Mouse (Mus musculus): ENCODE results near the gene Btg2. TPM values are rescaled to one million over a fixed set of nuclear protein-coding genes. Genes with fewer than 3 reads are reported as not detected.

Gene Btg2
- polyA plus RNA-seq, 1 experiment = 13.8 TPM

DNA sequence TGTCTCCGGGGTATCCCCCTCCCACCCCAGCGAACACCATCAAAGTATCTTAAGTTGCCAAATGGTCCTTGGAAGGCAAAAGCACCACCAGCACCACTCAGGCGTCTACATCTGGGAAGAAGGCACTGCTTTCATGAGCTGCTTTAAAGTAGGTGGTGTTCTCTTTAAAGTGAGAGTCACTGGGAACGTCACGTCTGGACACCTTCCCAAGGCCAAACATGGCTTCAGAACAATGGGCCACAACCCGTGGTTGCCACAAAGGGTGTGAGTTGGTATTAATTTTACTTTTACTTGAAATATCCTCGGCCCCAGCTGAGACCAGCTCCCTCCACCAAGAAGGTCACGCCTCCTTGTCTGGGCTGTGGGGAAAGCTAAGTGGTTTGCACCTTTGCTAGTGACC lies 21.2 kb downstream of the Btg2 start:
- Histone ChIP-seq H3K4me3 (no peak overlapping the region), H3ac (ENCODE audit: control insufficient read depth, insufficient read length) (no peak overlapping the region), H3K4me2 (ENCODE audit: low read depth) (no peak overlapping the region), H3K27me3 (ENCODE audit: control insufficient read depth, insufficient read depth, insufficient read length) (no peaks in the 10 kb centered on the region), H3K36me3 (ENCODE audit: control insufficient read depth, insufficient read depth) (no peaks in the 10 kb centered on the region), H3K79me2 (ENCODE audit: control insufficient read depth, insufficient read depth) (no peaks in the 10 kb centered on the region)
- TF ChIP-seq REST (IDR thresholded peaks at IDR 0.05; ENCODE audit: insufficient read depth, insufficient read length) = no peak
- TF ChIP-seq MYOG (IDR thresholded peaks at IDR 0.05; ENCODE audit: control insufficient read depth in 1 of 3, insufficient read depth in 1 of 3, insufficient read length in 2 of 3, low read depth in 2 of 3) = no peak
- no peak for TF ChIP-seq TCF3 (IDR thresholded peaks at IDR 0.05; ENCODE audit: insufficient read length, low read depth)
- TF ChIP-seq CEBPB (IDR thresholded peaks at IDR 0.05; ENCODE audit: insufficient read depth, poor library complexity, severe bottlenecking) = no peak
- no peak for TF ChIP-seq POLR2A (IDR thresholded peaks at IDR 0.05; ENCODE audit: insufficient read length, low read depth)
- TF ChIP-seq SRF (IDR thresholded peaks at IDR 0.05; ENCODE audit: control insufficient read depth, insufficient read length, low read depth) = no peak

DNA sequence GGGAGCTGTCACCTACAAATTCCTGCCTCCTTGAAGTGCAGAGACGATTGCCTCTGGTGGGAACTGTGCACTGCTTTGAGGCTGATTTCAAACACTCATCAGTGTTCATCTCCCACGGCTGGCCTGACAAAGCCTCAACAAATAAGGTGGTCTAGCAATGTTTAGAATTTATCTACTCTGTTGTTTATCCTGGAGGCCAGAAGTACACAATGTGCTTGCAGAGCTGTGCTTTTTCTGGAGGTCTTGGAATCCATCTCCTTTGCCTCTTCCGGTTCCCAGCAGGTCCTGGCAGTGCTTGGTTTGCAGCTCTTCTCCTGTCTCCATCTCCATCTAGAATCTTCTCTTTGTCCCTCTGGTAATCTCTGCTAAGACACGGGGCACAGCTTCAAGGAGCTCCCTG lies 22.6 kb downstream of the Btg2 start:
- no peak overlapping the region for H3ac ChIP-seq (ENCODE audit: control insufficient read depth, insufficient read length)
- H3K36me3 ChIP-seq (ENCODE audit: control insufficient read depth, insufficient read depth) = no peaks in the 10 kb centered on the region
- no peak for TF ChIP-seq MYOD1 (IDR thresholded peaks at IDR 0.05; ENCODE audit: control insufficient read depth in 1 of 3, insufficient read length in 2 of 3, low read depth in 2 of 3)
- TF ChIP-seq E2F4 (IDR thresholded peaks at IDR 0.05; ENCODE audit: insufficient read depth) = no peak
- no peak for TF ChIP-seq SRF (IDR thresholded peaks at IDR 0.05; ENCODE audit: control insufficient read depth, insufficient read length, low read depth)
- TF ChIP-seq POLR2A (IDR thresholded peaks at IDR 0.05; ENCODE audit: insufficient read length, low read depth) = no peak
- TF ChIP-seq CEBPB (IDR thresholded peaks at IDR 0.05; ENCODE audit: insufficient read depth, poor library complexity, severe bottlenecking) = no peak
- TF ChIP-seq MYOG (IDR thresholded peaks at IDR 0.05; ENCODE audit: control insufficient read depth in 1 of 3, insufficient read depth in 1 of 3, insufficient read length in 2 of 3, low read depth in 2 of 3) = no peak
- no peak for TF ChIP-seq TCF3 (IDR thresholded peaks at IDR 0.05; ENCODE audit: insufficient read length, low read depth)
- no peak for TF ChIP-seq MAX (IDR thresholded peaks at IDR 0.05; ENCODE audit: low read depth)
- TF ChIP-seq TCF12 (IDR thresholded peaks at IDR 0.05; ENCODE audit: insufficient read depth, poor library complexity, severe bottlenecking) = no peak
- no peak for TF ChIP-seq POLR2AphosphoS2 (IDR thresholded peaks at IDR 0.05; ENCODE audit: insufficient read length, low read depth)
- no peak for TF ChIP-seq USF1 (IDR thresholded peaks at IDR 0.05; ENCODE audit: low read depth)
- TF ChIP-seq REST (IDR thresholded peaks at IDR 0.05; ENCODE audit: insufficient read depth, insufficient read length) = no peak
- H3K4me3 ChIP-seq = no peak overlapping the region
- H3K79me2 ChIP-seq (ENCODE audit: control insufficient read depth, insufficient read depth) = no peaks in the 10 kb centered on the region
- no peak overlapping the region for H3K4me2 ChIP-seq (ENCODE audit: low read depth)
- no peaks in the 10 kb centered on the region for H3K27me3 ChIP-seq (ENCODE audit: control insufficient read depth, insufficient read depth, insufficient read length)

GRCm38 (mm10) chr1:134055666-134056245 lies 23.2 kb downstream of the Btg2 start:
- Histone ChIP-seq H3K4me3 (no peak overlapping the region), H3K79me2 (ENCODE audit: control insufficient read depth, insufficient read depth) (no peaks in the 10 kb centered on the region), H3K27me3 (ENCODE audit: control insufficient read depth, insufficient read depth, insufficient read length) (no peaks in the 10 kb centered on the region), H3K4me2 (ENCODE audit: low read depth) (no peak overlapping the region), H3ac (ENCODE audit: control insufficient read depth, insufficient read length) (no peak overlapping the region), H3K36me3 (ENCODE audit: control insufficient read depth, insufficient read depth) (no peaks in the 10 kb centered on the region)
- TF ChIP-seq POLR2A (IDR thresholded peaks at IDR 0.05; ENCODE audit: insufficient read length, low read depth) (no peak), MAX (IDR thresholded peaks at IDR 0.05; ENCODE audit: low read depth) (no peak), TCF12 (IDR thresholded peaks at IDR 0.05; ENCODE audit: insufficient read depth, poor library complexity, severe bottlenecking) (no peak), E2F4 (IDR thresholded peaks at IDR 0.05; ENCODE audit: insufficient read depth) (no peak), CEBPB (IDR thresholded peaks at IDR 0.05; ENCODE audit: insufficient read depth, poor library complexity, severe bottlenecking) (no peak), USF1 (IDR thresholded peaks at IDR 0.05; ENCODE audit: low read depth) (no peak), MYOG (IDR thresholded peaks at IDR 0.05; ENCODE audit: control insufficient read depth in 1 of 3, insufficient read depth in 1 of 3, insufficient read length in 2 of 3, low read depth in 2 of 3) (no peak), TCF3 (IDR thresholded peaks at IDR 0.05; ENCODE audit: insufficient read length, low read depth) (no peak), REST (IDR thresholded peaks at IDR 0.05; ENCODE audit: insufficient read depth, insufficient read length) (no peak), POLR2AphosphoS2 (IDR thresholded peaks at IDR 0.05; ENCODE audit: insufficient read length, low read depth) (no peak), SRF (IDR thresholded peaks at IDR 0.05; ENCODE audit: control insufficient read depth, insufficient read length, low read depth) (no peak)

DNA sequence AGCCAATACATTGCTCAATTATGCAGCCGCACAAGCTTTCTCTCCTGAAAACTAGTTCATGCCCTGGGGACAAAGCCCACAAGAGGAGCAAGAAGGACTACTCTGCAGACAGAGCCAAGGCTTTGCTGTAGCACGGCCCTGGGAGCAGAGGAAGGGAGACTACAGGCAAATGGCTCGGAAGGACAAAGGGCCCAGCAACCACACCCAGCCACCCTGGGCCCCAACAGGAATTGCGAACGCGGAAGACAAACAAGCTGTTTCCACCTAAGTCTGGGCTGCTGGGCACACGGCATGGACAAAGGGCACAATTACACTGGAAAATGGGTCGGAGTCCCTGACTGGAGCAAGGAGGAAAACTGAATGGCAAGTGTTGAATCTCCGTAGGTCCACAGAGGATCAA lies 23.9 kb downstream of the Btg2 start:
- Histone ChIP-seq H3K4me2 (ENCODE audit: low read depth) (no peak overlapping the region), H3K4me3 (no peak overlapping the region), H3K36me3 (ENCODE audit: control insufficient read depth, insufficient read depth) (no peaks in the 10 kb centered on the region), H3K27me3 (ENCODE audit: control insufficient read depth, insufficient read depth, insufficient read length) (peaks cover 5% of the 10 kb centered on the region), H3K79me2 (ENCODE audit: control insufficient read depth, insufficient read depth) (no peaks in the 10 kb centered on the region), H3ac (ENCODE audit: control insufficient read depth, insufficient read length) (no peak overlapping the region)
- no peak for TF ChIP-seq TCF3 (IDR thresholded peaks at IDR 0.05; ENCODE audit: insufficient read length, low read depth)
- no peak for TF ChIP-seq E2F4 (IDR thresholded peaks at IDR 0.05; ENCODE audit: insufficient read depth)
- TF ChIP-seq POLR2AphosphoS2 (IDR thresholded peaks at IDR 0.05; ENCODE audit: insufficient read length, low read depth) = no peak
- TF ChIP-seq CEBPB (IDR thresholded peaks at IDR 0.05; ENCODE audit: insufficient read depth, poor library complexity, severe bottlenecking) = no peak

DNA sequence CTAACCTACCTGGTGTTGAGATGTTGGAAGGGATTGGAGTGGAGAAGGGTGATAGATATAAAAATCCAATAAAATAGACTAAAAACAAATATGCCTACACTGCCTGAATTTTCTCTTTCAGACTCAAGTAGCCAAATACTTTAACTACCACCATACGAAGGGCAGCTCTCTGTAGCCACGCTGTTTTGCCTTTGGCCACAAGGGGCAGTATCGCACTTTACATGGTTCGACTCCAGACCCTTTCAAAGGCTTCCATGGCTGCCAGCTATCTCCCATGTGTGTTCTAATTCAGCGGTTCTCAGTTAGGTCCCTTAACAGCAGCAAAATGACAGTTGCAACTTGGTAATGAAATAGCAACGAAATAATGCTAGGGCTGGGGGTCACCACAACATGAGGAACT lies 25.7 kb downstream of the Btg2 start:
- Histone ChIP-seq H3K79me2 (ENCODE audit: control insufficient read depth, insufficient read depth) (no peaks in the 10 kb centered on the region), H3K4me3 (no peak overlapping the region), H3ac (ENCODE audit: control insufficient read depth, insufficient read length) (no peak overlapping the region), H3K36me3 (ENCODE audit: control insufficient read depth, insufficient read depth) (no peaks in the 10 kb centered on the region), H3K4me2 (ENCODE audit: low read depth) (no peak overlapping the region), H3K27me3 (ENCODE audit: control insufficient read depth, insufficient read depth, insufficient read length) (peaks cover 15% of the 10 kb centered on the region)
- no peak for TF ChIP-seq CEBPB (IDR thresholded peaks at IDR 0.05; ENCODE audit: insufficient read depth, poor library complexity, severe bottlenecking)

Data from myocyte (in vitro differentiated cells).